In the genomic region with DNA sequence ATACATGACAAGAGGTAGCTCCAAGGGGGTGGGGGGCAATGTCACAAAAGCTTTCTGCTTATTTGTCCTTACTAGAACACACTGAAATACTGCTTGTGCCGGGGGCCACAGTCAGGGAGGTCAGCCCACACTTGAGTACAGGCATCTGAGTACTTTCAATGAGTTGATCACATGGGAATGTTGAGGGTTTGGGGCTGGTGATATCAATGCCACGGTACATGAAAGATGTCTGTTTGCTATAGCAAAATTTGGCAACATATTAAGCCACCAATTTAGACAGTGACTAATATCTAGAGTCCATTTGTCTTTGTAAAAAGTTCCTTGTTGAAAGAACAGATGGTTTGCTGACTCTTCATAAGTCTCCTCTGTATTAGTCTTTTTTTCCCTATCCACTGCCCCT, we compare ENCODE assay signal across 19 mouse cellular contexts.
A peak's percentile ranks its signal among the peaks of the same experiment; 100 is the strongest.
DNase-seq lines count a peak whose midpoint lies in the region; TF ChIP-seq lines count a peak whose summit lies in the region.
"Had no signal": no experiment of that assay in that cellular context is flagged by ENCODE, and none has a peak within 500 bp of the region (broad histone marks: within the 10 kb centered on the region; RNA-seq: fewer than 3 reads in every experiment).

No protein-coding gene starts in this region.

- peaks cover 15% of the 10 kb centered on the region for H3K4me1 ChIP-seq in embryonic fibroblast, embryonic 13.5 days (ENCODE audit: control insufficient read depth, insufficient read depth, low read length)
- H3K4me1 ChIP-seq: embryonic facial prominence, embryonic 10.5 days; embryonic facial prominence, embryonic 12.5 days; forebrain, embryonic 10.5 days; forebrain, embryonic 12.5 days had no signal

- peak; percentile 37 for DNase-seq in heart, adult 11 months
- DNase-seq in heart, postnatal 10 days, result no peak
- no peak for DNase-seq in gastrocnemius, postnatal 10 days
- DNase-seq in cerebellum, postnatal 4 days (ENCODE audit: low spot score in 2 of 2), result no peak
- DNase-seq: adrenal gland, adult 2 months; adrenal gland, postnatal 10 days; adrenal gland, postnatal 25 days; cerebellum, adult 11 months; cerebellum, adult 18-20 months; cerebellum, adult 8-10 months; cerebellum, adult 9-11 months; cerebellum, postnatal 14 days; cerebellum, postnatal 36 days had no signal

- peak overlapping the region; percentile 86; the same call in 1 of the 2 replicates for H3K27ac ChIP-seq in embryonic fibroblast, embryonic 13.5 days (ENCODE audit: insufficient read depth, low read length)
- H3K27ac ChIP-seq: embryonic facial prominence, embryonic 10.5 days; embryonic facial prominence, embryonic 12.5 days; forebrain, embryonic 10.5 days; forebrain, embryonic 12.5 days had no signal

- no peak overlapping the region for H3K4me3 ChIP-seq in embryonic fibroblast, embryonic 13.5 days (ENCODE audit: insufficient read depth, low read length)
- H3K4me3 ChIP-seq: embryonic facial prominence, embryonic 10.5 days; embryonic facial prominence, embryonic 12.5 days; erythroblast, embryonic 14.5 days; forebrain, embryonic 10.5 days; forebrain, embryonic 12.5 days had no signal

- no peak for TF ChIP-seq CTCF in embryonic fibroblast, embryonic 13.5 days (IDR thresholded peaks at IDR 0.05; ENCODE audit: borderline replicate concordance, insufficient read depth, low read length)

- intact Hi-C loops in heart, postnatal 10 days (cut with DNase I), result no loop called here

- no peak for TF ChIP-seq POLR2A in embryonic fibroblast, embryonic 13.5 days (IDR thresholded peaks at IDR 0.05; ENCODE audit: low read depth, low read length)
